In the genomic region with DNA sequence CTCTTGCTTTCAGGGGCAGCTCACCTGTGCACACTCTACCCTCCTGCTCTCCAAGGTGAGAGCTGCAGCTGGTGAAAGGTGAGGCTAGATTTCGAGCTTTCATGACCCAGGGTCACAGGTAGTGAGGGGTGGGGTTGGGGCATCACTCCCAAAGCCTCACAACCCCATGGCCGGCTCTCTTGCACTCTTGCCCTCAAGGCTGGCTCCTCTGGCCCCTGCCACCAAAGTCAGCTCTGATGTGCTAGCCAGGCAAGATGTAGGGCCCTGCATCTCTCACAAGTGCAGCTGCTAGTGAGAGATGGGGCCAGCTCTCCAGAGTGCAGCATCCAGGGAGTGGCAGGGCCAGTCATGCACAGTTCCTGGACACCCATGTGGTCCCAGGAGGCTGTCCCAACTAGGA, we compare ENCODE assay signal across 27 mouse cellular contexts.
"Had no signal": no experiment of that assay in that cellular context is flagged by ENCODE, and none has a peak within 500 bp of the region (broad histone marks: within the 10 kb centered on the region; RNA-seq: fewer than 3 reads in every experiment).

No protein-coding gene starts in this region.

- H3K27ac ChIP-seq: gastrocnemius, adult 2 months; hindbrain, embryonic 10.5 days; hindbrain, embryonic 12.5 days; hindbrain, embryonic 14.5 days; intestine, embryonic 15.5 days; layer of hippocampus, adult 2 months; left cerebral cortex, adult 2 months; limb, embryonic 10.5 days; limb, embryonic 12.5 days; liver, embryonic 13.5 days; liver, embryonic 15.5 days had no signal

- DNase-seq: gastrocnemius, adult 2 months; gastrocnemius, postnatal 10 days; gastrocnemius, postnatal 25 days; heart, postnatal 10 days; heart, postnatal 4 days; kidney, adult 2 months; kidney, adult 9 months; kidney, postnatal 10 days; kidney, postnatal 25 days; kidney, postnatal 4 days; liver; liver, embryonic 13.5 days; liver, postnatal 0 days had no signal

- H3K4me1 ChIP-seq: heart, embryonic 12.5 days; hindbrain, embryonic 12.5 days; intestine, embryonic 15.5 days; limb, embryonic 10.5 days; limb, embryonic 12.5 days; liver, embryonic 13.5 days; liver, embryonic 15.5 days had no signal

- H3K27me3 ChIP-seq: heart, embryonic 12.5 days; hindbrain, embryonic 12.5 days; intestine, embryonic 15.5 days; limb, embryonic 12.5 days; liver, embryonic 13.5 days had no signal

- H3K4me3 ChIP-seq: gastrocnemius, adult 2 months; heart, embryonic 12.5 days; hindbrain, embryonic 10.5 days; hindbrain, embryonic 12.5 days; intestine, embryonic 15.5 days; layer of hippocampus, adult 2 months; left cerebral cortex, adult 2 months; limb, embryonic 10.5 days; limb, embryonic 12.5 days; liver, embryonic 13.5 days; liver, embryonic 15.5 days had no signal

- ATAC-seq: hindbrain, embryonic 16.5 days; inflammation-experienced regulatory T-cells, adult 6 months; intestine, embryonic 15.5 days; intestine, postnatal 0 days; liver, postnatal 0 days had no signal

- H3K4me2 ChIP-seq: heart, embryonic 12.5 days; hindbrain, embryonic 12.5 days; hindbrain, embryonic 14.5 days; intestine, embryonic 15.5 days; limb, embryonic 12.5 days; liver, embryonic 11.5 days; liver, embryonic 13.5 days; liver, embryonic 15.5 days had no signal

- H3K36me3 ChIP-seq: heart, embryonic 12.5 days; hindbrain, embryonic 10.5 days; hindbrain, embryonic 12.5 days; intestine, embryonic 15.5 days; limb, embryonic 10.5 days; limb, embryonic 12.5 days; liver, embryonic 13.5 days; liver, embryonic 15.5 days had no signal

- H3K9me3 ChIP-seq: heart, embryonic 12.5 days; hindbrain, embryonic 10.5 days; hindbrain, embryonic 12.5 days; intestine, embryonic 15.5 days; limb, embryonic 10.5 days; limb, embryonic 12.5 days; liver, embryonic 13.5 days; liver, embryonic 15.5 days had no signal

- H3K9ac ChIP-seq: heart, embryonic 12.5 days; hindbrain, embryonic 12.5 days; hindbrain, embryonic 14.5 days; intestine, embryonic 15.5 days; limb, embryonic 12.5 days; liver, embryonic 13.5 days; liver, embryonic 15.5 days; liver, postnatal 0 days had no signal
